Mouse (Mus musculus): Measurements from ENCODE around the gene Klhdc9. TPM values are rescaled to one million over a fixed set of nuclear protein-coding genes. Genes with fewer than 3 reads are reported as not detected.

Gene Klhdc9
- polyA plus RNA-seq, 1 experiment from 2014 or later: 2.3 TPM

- peaks cover 6% of the 10 kb centered on the region; the same call in 1 of the 2 replicates for H3K36me3 ChIP-seq (ENCODE audit: control insufficient read depth, insufficient read depth, low read length)
- peak overlapping the region; percentile 91 for H3K4me3 ChIP-seq (ENCODE audit: low read depth, low read length)
- peak overlapping the region; percentile 84 for H3K4me2 ChIP-seq
- no peaks in the 10 kb centered on the region for H3K27me3 ChIP-seq (ENCODE audit: control insufficient read depth, insufficient read depth, low read length)
- ATAC-seq (ENCODE audit: low FRiP score) (no peak; the same call in 1 of the 2 replicates), DNase-seq (ENCODE audit: low spot score, missing footprints) (peak; percentile 89)
- 2% methylated on average over 14 of the region's 14 CpGs for WGBS
- peak overlapping the region; percentile 83 for H3K9ac ChIP-seq (ENCODE audit: low read length)
- H3K9me3 ChIP-seq (ENCODE audit: control insufficient read depth, low read length): peaks cover 6% of the 10 kb centered on the region; the same call in 1 of the 2 replicates
- H3K4me1 ChIP-seq (ENCODE audit: control insufficient read depth, insufficient read depth, low read length): peaks cover 14% of the 10 kb centered on the region
- H3K27ac ChIP-seq (ENCODE audit: low read depth, low read length): no peak overlapping the region
Measured at GRCm38 (mm10) chr1:171346095-171346450, 14.5 kb downstream of the Klhdc9 start.

DNA sequence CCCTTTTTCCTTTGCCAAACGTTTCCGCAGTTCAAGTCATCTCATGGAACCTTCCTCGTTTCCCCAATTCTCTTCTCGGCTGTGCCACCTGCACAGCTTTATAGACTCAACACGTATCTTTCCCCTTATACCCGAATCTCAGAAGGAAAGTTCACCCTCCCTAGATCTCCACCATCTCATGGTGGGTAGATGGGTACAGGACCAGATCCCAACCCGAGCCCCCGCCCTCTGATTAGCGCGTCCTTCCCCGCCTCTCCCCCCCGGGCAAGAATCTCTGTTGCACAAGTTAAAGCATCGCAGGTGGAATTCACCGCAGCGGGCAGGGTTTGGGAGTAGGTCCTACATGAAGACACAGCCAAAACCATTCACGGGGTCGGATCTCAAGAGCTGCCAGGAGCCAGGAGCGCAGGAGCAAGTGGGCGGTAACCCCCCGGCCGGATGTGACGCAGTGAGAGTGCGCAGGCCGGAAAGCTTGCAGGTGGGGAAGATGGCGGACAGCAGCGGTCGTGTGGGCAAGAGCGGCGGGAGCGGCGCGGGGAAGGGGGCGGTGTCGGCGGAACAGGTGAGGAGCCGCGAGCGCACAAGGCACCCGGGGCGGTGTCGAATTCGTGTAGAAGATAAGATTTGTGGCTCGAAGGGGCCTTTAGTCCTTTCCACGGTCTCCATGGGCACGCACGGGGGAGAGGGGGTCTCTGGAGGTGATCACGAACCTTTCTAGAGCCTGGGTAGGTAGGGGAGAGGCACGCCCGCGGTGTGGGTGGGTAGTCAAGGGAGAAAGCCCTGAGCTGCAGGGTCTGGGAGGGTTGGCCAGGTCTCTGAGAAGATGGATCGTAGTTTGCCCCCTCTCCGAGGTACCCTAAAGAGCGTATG is 15.1 kb downstream of the Klhdc9 start, which contains the start of the genes Nit1 and Pfdn2:
TSS of gene Nit1 (minus strand) at position 422 of the 870 bp plus-strand sequence.
TSS of gene Pfdn2 (plus strand) at position 446 of the 870 bp plus-strand sequence.
- Histone ChIP-seq H3K9ac (ENCODE audit: low read length) (peak within 1 kb of the TSS; percentile 83), H3K27me3 (ENCODE audit: control insufficient read depth, insufficient read depth, low read length) (no peaks in the 10 kb centered on the region), H3K4me3 (ENCODE audit: low read depth, low read length) (peak within 1 kb of the TSS; percentile 91), H3K36me3 (ENCODE audit: control insufficient read depth, insufficient read depth, low read length) (peaks cover 9% of the 10 kb centered on the region; the same call in 1 of the 2 replicates), H3K4me1 (ENCODE audit: control insufficient read depth, insufficient read depth, low read length) (peaks cover 14% of the 10 kb centered on the region), H3K9me3 (ENCODE audit: control insufficient read depth, low read length) (peaks cover 6% of the 10 kb centered on the region; the same call in 1 of the 2 replicates), H3K27ac (ENCODE audit: low read depth, low read length) (no peak within 1 kb of the TSS), H3K4me2 (peak within 1 kb of the TSS; percentile 84)
- DNase-seq (ENCODE audit: low spot score, missing footprints) (peak; percentile 99), ATAC-seq (ENCODE audit: low FRiP score) (peak; percentile 93)
- 1% methylated on average over 53 of the region's 53 CpGs for WGBS

GRCm38 (mm10) chr1:171344715-171345114 is 15.9 kb downstream of the Klhdc9 start:
- H3K27me3 ChIP-seq (ENCODE audit: control insufficient read depth, insufficient read depth, low read length): no peaks in the 10 kb centered on the region
- DNase-seq (ENCODE audit: low spot score, missing footprints): no peak
- peaks cover 6% of the 10 kb centered on the region; the same call in 1 of the 2 replicates for H3K9me3 ChIP-seq (ENCODE audit: control insufficient read depth, low read length)
- peak overlapping the region; percentile 91 for H3K4me3 ChIP-seq (ENCODE audit: low read depth, low read length)
- 81% methylated on average over 9 of the region's 9 CpGs for WGBS
- peaks cover 10% of the 10 kb centered on the region; the same call in 1 of the 2 replicates for H3K36me3 ChIP-seq (ENCODE audit: control insufficient read depth, insufficient read depth, low read length)
- peak overlapping the region; percentile 84 for H3K4me2 ChIP-seq
- H3K4me1 ChIP-seq (ENCODE audit: control insufficient read depth, insufficient read depth, low read length): peaks cover 14% of the 10 kb centered on the region
- no peak overlapping the region for H3K27ac ChIP-seq (ENCODE audit: low read depth, low read length)
- ATAC-seq (ENCODE audit: low FRiP score): 0 out of 2 replicates have a peak, but pooled peaks have one; percentile 14
- H3K9ac ChIP-seq (ENCODE audit: low read length): peak overlapping the region; percentile 83

DNA sequence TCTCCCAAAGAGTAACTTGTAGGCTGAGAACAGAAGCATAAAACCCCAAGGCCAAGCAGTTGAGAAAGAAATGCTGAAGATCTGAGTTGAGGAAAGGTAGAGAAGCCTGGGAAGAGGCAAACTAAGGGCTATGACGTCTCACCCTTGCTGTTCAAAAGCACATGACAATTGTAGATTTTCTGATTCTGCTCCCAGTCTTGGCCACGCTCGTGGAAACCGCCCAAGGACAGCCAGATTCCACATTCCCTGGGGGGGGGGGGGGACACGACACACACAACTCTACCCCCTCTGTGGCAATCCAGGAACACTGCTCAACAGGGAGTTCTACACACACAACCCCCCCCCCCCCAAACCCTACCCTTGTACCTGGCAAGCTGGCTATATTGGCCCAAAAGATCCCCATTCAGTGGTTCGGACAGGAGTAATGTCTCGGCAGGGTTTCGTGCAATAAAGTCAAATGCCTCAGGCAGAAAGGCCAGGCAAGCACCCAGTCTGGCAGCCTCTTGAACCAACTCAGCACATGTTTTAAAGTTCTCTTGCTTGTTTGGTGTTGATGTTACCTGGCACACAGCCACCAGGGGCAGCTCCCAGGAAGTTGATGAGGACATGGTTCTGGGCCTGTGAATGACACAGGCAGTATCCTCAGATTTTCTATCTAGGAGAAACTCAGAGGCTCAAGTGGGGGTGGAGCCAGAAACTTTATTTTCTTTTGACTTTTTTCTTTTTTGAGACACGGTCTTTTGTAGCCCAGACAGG is 16.5 kb downstream of the Klhdc9 start:
- no peak overlapping the region for H3K4me2 ChIP-seq

DNA sequence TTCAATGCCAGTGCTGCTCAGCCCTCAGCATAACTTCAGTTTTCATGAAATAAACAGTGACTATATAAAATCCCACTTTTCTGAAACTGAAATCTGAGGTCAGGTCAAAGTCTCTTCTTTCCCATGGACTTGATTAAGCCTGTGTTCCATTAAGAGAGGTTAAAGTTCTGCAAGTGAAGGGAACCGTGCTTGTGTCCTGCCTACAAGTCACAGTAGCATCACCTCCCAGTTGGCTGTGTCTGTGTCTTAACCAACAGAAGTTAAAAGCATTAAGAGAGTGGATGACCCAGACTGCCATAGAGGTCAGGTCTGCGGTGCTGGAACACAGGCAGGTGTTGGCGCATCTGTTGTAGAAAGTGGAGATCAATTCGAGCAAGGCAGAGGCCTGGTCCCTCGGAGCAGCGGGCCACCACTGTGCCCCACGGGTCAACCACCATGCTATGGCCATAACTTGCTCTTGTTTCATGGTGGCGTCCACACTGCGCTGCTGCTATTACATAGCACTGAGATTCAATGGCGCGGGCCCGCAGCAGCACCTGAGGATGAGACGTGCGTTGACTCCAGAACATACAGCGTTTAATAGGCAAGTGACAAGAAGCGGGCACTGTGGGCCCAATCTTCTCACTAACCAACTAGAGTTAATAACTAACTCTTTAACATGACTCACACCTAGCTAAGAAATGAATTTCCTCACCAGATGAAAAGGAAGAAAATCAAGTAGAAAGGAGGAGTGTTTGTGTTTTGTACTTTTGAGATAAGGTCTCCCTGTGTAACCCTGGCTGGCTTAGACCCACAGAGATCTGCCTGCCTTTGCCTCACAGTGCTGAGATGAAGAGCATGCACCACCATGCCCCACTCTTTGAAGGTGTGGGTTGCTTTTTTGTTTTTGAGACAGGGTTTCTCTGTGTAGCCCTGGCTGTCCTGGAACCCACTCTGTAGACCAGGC is 18.1 kb downstream of the Klhdc9 start:
- Histone ChIP-seq H3K4me3 (ENCODE audit: low read depth, low read length) (no peak overlapping the region), H3K9me3 (ENCODE audit: control insufficient read depth, low read length) (peaks cover 6% of the 10 kb centered on the region; the same call in 1 of the 2 replicates), H3K27me3 (ENCODE audit: control insufficient read depth, insufficient read depth, low read length) (no peaks in the 10 kb centered on the region), H3K27ac (ENCODE audit: low read depth, low read length) (no peak overlapping the region), H3K9ac (ENCODE audit: low read length) (no peak overlapping the region), H3K4me2 (no peak overlapping the region), H3K36me3 (ENCODE audit: control insufficient read depth, insufficient read depth, low read length) (peaks cover 16% of the 10 kb centered on the region; the same call in 1 of the 2 replicates), H3K4me1 (ENCODE audit: control insufficient read depth, insufficient read depth, low read length) (peaks cover 14% of the 10 kb centered on the region)
- WGBS: 97% methylated on average over 16 of the region's 16 CpGs
- DNase-seq (ENCODE audit: low spot score, missing footprints) (no peak), ATAC-seq (ENCODE audit: low FRiP score) (no peak)

More for the DNA sequence above, 16.5 kb downstream of the Klhdc9 start:
- peaks cover 10% of the 10 kb centered on the region; the same call in 1 of the 2 replicates for H3K36me3 ChIP-seq (ENCODE audit: control insufficient read depth, insufficient read depth, low read length)
- H3K27ac ChIP-seq (ENCODE audit: low read depth, low read length): no peak overlapping the region
- 87% methylated on average over 9 of the region's 9 CpGs for WGBS
- DNase-seq (ENCODE audit: low spot score, missing footprints) (no peak), ATAC-seq (ENCODE audit: low FRiP score) (no peak)
- no peak overlapping the region for H3K4me3 ChIP-seq (ENCODE audit: low read depth, low read length)
- no peak overlapping the region for H3K9ac ChIP-seq (ENCODE audit: low read length)
- H3K27me3 ChIP-seq (ENCODE audit: control insufficient read depth, insufficient read depth, low read length): no peaks in the 10 kb centered on the region
- H3K4me1 ChIP-seq (ENCODE audit: control insufficient read depth, insufficient read depth, low read length): peaks cover 14% of the 10 kb centered on the region
- peaks cover 6% of the 10 kb centered on the region; the same call in 1 of the 2 replicates for H3K9me3 ChIP-seq (ENCODE audit: control insufficient read depth, low read length)

GRCm38 (mm10) chr1:171330216-171330560 is 30.4 kb downstream of the Klhdc9 start:
- peak overlapping the region; percentile 82 for H3K4me3 ChIP-seq (ENCODE audit: low read depth, low read length)
- peaks cover 24% of the 10 kb centered on the region for H3K4me1 ChIP-seq (ENCODE audit: control insufficient read depth, insufficient read depth, low read length)
- no peaks in the 10 kb centered on the region for H3K36me3 ChIP-seq (ENCODE audit: control insufficient read depth, insufficient read depth, low read length)
- peak overlapping the region; percentile 77 for H3K4me2 ChIP-seq
- H3K9me3 ChIP-seq (ENCODE audit: control insufficient read depth, low read length): no peaks in the 10 kb centered on the region
- peak overlapping the region; percentile 92 for H3K9ac ChIP-seq (ENCODE audit: low read length)
- H3K27me3 ChIP-seq (ENCODE audit: control insufficient read depth, insufficient read depth, low read length): no peaks in the 10 kb centered on the region
- DNase-seq (ENCODE audit: low spot score, missing footprints) (no peak), ATAC-seq (ENCODE audit: low FRiP score) (no peak; the same call in 1 of the 2 replicates)
- under 1% methylated on average over 4 of the region's 4 CpGs for WGBS
- peak overlapping the region; percentile 99 for H3K27ac ChIP-seq (ENCODE audit: low read depth, low read length)

DNA sequence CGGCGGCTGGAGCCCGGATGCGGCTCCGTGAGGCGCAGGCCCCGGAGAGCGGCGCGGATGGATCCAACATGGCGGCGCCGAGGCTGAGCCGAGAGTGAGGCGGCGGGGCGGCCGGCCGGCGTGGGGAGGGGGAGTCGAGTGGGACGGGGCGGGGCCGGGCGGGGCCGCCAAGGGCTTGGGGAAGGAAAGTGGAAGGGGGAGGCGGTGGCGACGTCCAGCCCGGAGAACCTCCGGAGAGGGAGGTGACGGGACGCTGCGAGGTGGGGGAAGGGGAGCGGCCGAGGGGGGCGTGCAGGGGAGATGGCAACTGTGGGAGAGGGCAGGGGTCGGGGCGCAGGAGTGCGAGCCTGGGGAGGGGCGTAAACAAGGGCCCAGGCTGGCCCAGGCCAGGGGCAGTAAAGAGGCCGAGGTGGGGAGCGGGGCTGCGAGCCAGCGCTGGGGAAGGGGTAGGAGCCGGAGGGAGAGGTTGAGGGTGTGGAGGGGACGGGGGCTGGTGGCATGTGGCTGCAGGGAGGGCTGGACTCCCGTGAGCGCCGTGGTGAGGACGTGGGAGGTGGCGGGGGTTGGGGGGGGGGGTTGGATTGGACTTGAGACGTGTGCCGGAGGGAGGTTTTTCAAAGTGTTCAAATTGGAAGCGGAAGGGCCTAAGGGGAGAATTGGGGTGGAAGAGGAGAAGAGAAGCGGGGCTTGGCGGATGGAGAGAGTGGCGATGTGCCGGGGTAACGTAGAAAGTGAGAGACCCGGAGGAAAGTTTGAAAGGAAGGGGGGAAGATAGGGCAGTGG is 31.0 kb downstream of the Klhdc9 start:
- 0% methylated on average over 57 of the region's 61 CpGs for WGBS
- peak overlapping the region; percentile 82 for H3K4me3 ChIP-seq (ENCODE audit: low read depth, low read length)

More for the DNA sequence above, 31.0 kb downstream of the Klhdc9 start:
- Histone ChIP-seq H3K27ac (ENCODE audit: low read depth, low read length) (peak overlapping the region; percentile 99), H3K27me3 (ENCODE audit: control insufficient read depth, insufficient read depth, low read length) (no peaks in the 10 kb centered on the region), H3K4me1 (ENCODE audit: control insufficient read depth, insufficient read depth, low read length) (peaks cover 24% of the 10 kb centered on the region), H3K4me2 (peak overlapping the region; percentile 77), H3K9me3 (ENCODE audit: control insufficient read depth, low read length) (no peaks in the 10 kb centered on the region), H3K36me3 (ENCODE audit: control insufficient read depth, insufficient read depth, low read length) (no peaks in the 10 kb centered on the region), H3K9ac (ENCODE audit: low read length) (peak overlapping the region; percentile 92)
- DNase-seq (ENCODE audit: low spot score, missing footprints) (peak; percentile 98), ATAC-seq (ENCODE audit: low FRiP score) (peak; percentile 92)

Measured in midbrain, embryonic 11.5 days (tissue).